Mouse (Mus musculus) cortical plate, adult 2 months (tissue): Measurements from ENCODE around the gene Dusp7. TPM values are rescaled to one million over a fixed set of nuclear protein-coding genes. Genes with fewer than 3 reads are reported as not detected.

ENCODE experiments used
- H3K27ac ChIP-seq: fragments of 200-500 bp; 2 replicates; pipeline ENCODE4 v1.5.1; 2012; ENCODE audit warnings: low read length, control low read depth, inconsistent platforms; ENCODE audit not compliant: insufficient read depth
- H3K4me1 ChIP-seq: fragments of 200-500 bp; 2 replicates; pipeline ENCODE4 v1.6.1; 2011; ENCODE audit warnings: low read length; ENCODE audit not compliant: control insufficient read depth, insufficient read depth
- H3K4me3 ChIP-seq: fragments of 200-500 bp; 2 replicates; pipeline ENCODE4 v1.5.1; 2011; ENCODE audit warnings: mild to moderate bottlenecking, low read length, control low read depth; ENCODE audit not compliant: insufficient read depth
- CTCF ChIP-seq: fragments of 200-500 bp; IDR thresholded peaks from 2 replicates; pipeline ENCODE4 v1.5.1; 2011; ENCODE audit warnings: mild to moderate bottlenecking, control low read depth, low read length; ENCODE audit not compliant: insufficient read depth; ENCODE audit errors: extremely low read depth
- POLR2A ChIP-seq: fragments of 200-500 bp; IDR thresholded peaks from 2 replicates; pipeline ENCODE4 v1.6.1; 2011; ENCODE audit warnings: mild to moderate bottlenecking, low read length, control low read depth; ENCODE audit not compliant: insufficient read depth; ENCODE audit errors: extremely low read depth
- polyA plus RNA-seq: library from polyadenylated mRNA; depleted of rRNA; stranded (reverse); fragments of >200 nt; gene quantifications from 2 replicates; pipeline ENCODE4 v1.2.3, GENCODE M21; 2012

The Dusp7 gene
- polyA plus RNA-seq, 1 experiment, result 128 TPM

DNA sequence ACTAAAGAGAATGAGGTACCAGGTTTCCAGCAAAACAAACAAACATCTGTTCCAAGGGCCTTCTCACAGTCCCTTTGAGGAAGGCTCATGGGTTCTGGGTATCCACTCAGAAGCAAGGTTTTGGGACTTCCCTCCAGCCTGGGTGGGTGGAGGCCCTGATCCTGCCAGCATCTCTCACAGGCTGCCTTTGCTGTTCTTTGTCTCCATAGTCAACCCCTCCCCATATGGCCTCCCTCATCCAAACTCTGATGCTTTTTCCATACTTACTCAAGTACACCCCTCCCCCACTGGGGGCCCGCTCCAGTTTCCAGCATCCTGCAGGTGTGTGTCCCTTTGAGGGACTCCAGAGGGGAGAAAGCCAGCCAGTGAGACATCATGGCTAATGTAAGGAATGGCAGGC is 2.2 kb upstream of the Dusp7 start:
- H3K27ac ChIP-seq, result no peak overlapping the region
- TF ChIP-seq POLR2A (no peak), CTCF (no peak)
- no peaks in the 10 kb centered on the region for H3K4me1 ChIP-seq
- H3K4me3 ChIP-seq, result no peak overlapping the region

GRCm38 (mm10) chr9:106367001-106367400 is 1.4 kb upstream of the Dusp7 start:
- Histone ChIP-seq H3K27ac (no peak overlapping the region), H3K4me3 (peak overlapping the region; percentile 99), H3K4me1 (no peaks in the 10 kb centered on the region)
- TF ChIP-seq CTCF (no peak), POLR2A (no peak)

GRCm38 (mm10) chr9:106367592-106368111 is 780 bp upstream of the Dusp7 start:
- TF ChIP-seq CTCF, result no peak
- peak; percentile 93 for TF ChIP-seq POLR2A
- Histone ChIP-seq H3K4me1 (no peaks in the 10 kb centered on the region), H3K27ac (peak overlapping the region; percentile 85), H3K4me3 (peak overlapping the region; percentile 99)

DNA sequence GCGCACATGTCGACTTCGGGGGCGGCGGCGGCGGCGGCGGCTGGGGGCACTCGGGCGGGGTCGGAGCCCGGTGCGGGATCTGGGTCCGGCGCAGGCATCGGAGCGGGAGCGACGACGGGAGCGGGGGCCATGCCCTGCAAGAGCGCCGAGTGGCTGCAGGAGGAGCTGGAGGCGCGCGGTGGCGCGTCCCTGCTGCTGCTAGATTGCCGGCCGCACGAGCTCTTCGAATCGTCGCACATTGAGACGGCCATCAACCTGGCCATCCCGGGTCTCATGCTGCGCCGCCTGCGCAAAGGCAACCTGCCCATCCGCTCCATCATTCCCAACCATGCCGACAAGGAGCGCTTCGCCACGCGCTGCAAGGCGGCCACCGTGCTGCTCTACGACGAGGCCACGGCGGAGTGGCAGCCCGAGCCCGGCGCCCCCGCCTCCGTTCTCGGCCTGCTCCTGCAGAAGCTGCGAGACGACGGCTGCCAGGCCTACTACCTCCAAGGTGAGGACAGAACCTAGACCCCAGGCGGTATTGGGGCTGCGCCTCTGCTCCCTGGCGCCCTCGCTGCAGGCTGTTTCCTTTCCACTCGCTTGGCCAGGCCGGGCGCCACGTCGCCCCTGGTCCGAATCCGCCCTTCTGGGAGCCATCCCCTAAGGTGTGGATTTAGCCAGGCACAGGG is 534 bp downstream of the Dusp7 start:
- peak overlapping the region; percentile 98 for H3K27ac ChIP-seq
- no peak for TF ChIP-seq CTCF
- no peak for TF ChIP-seq POLR2A
- H3K4me3 ChIP-seq, result peak overlapping the region; percentile 99
- peaks cover 6% of the 10 kb centered on the region for H3K4me1 ChIP-seq

GRCm38 (mm10) chr9:106369801-106370485 is 1.5 kb downstream of the Dusp7 start:
- H3K4me3 ChIP-seq, result peak overlapping the region; percentile 99
- peaks cover 6% of the 10 kb centered on the region for H3K4me1 ChIP-seq
- peak overlapping the region; percentile 98 for H3K27ac ChIP-seq
- TF ChIP-seq CTCF (no peak), POLR2A (0 out of 2 replicates have a peak, but pooled peaks have one; percentile 16)

DNA sequence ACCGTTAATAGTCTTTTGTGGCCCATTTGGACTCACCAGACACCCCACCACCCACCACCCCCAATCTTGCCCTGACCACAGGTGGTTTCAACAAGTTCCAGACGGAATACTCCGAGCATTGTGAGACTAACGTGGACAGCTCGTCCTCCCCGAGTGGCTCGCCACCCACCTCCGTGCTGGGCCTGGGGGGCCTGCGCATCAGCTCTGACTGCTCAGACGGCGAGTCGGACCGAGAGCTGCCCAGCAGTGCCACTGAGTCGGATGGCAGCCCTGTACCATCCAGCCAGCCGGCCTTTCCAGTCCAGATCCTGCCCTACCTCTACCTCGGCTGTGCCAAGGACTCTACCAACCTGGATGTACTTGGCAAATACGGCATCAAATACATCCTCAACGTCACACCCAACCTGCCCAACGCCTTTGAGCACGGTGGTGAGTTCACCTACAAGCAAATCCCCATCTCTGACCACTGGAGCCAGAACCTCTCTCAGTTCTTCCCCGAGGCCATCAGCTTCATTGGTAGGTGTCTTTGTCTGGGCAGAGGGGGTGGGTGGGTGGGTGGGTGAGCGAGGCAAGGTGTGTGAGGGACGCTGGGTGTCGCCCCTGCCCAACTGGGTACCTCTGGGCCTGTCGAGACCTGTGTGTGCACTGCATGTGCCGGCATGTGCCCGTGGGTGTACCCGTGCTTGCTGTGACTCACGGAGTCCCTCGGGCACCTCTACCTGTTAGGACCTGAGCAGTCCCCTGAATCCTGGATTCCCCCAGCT is 2.4 kb downstream of the Dusp7 start:
- peaks cover 6% of the 10 kb centered on the region for H3K4me1 ChIP-seq
- peak overlapping the region; percentile 98 for H3K27ac ChIP-seq
- no peak for TF ChIP-seq CTCF
- 0 out of 2 replicates have a peak, but pooled peaks have one; percentile 23 for TF ChIP-seq POLR2A
- peak overlapping the region; percentile 99 for H3K4me3 ChIP-seq

DNA sequence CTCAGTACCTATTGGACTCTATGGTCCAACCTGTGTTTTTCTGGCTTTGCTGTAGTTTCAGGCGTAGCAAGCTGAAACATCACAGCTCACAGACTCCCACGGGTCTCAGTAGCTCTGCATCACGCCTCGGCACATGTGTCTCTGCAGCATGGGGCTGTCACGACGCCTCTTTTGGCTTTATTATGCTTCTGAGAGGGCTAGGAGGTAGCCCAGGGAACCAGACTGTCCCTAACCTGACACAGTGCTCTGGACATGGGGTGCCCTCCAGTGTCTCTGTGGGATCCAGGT is 2.9 kb downstream of the Dusp7 start:
- Histone ChIP-seq H3K4me3 (peak overlapping the region; percentile 99), H3K27ac (peak overlapping the region; percentile 94), H3K4me1 (peaks cover 6% of the 10 kb centered on the region)
- TF ChIP-seq POLR2A (peak; percentile 63), CTCF (no peak)

GRCm38 (mm10) chr9:106371776-106372175 is 3.3 kb downstream of the Dusp7 start:
- H3K27ac ChIP-seq, result peak overlapping the region; percentile 94
- peaks cover 6% of the 10 kb centered on the region for H3K4me1 ChIP-seq
- 0 out of 2 replicates have a peak, but pooled peaks have one; percentile 21 for TF ChIP-seq POLR2A
- TF ChIP-seq CTCF, result no peak
- peak overlapping the region; percentile 99 for H3K4me3 ChIP-seq

GRCm38 (mm10) chr9:106372431-106373412 is 4.3 kb downstream of the Dusp7 start:
- Histone ChIP-seq H3K4me1 (peaks cover 6% of the 10 kb centered on the region), H3K4me3 (peak overlapping the region; percentile 99), H3K27ac (peak overlapping the region; percentile 94)

GRCm38 (mm10) chr9:106373973-106374372 is 5.5 kb downstream of the Dusp7 start:
- Histone ChIP-seq H3K4me1 (peaks cover 6% of the 10 kb centered on the region), H3K27ac (no peak overlapping the region), H3K4me3 (no peak overlapping the region; the same call in 1 of the 2 replicates)
- no peak for TF ChIP-seq POLR2A
- no peak for TF ChIP-seq CTCF

More at GRCm38 (mm10) chr9:106372431-106373412, 4.3 kb downstream of the Dusp7 start:
- TF ChIP-seq POLR2A (no peak), CTCF (no peak)
